Mouse (Mus musculus) MEL (cell line): ENCODE measurements around the gene Cep135. TPM values are rescaled to one million over a fixed set of nuclear protein-coding genes. Genes with fewer than 3 reads are reported as not detected.

ENCODE experiments used
- DNase-seq: peaks from one replicate; pipeline ENCODE4 v3.0.0; 2011; ENCODE audit warnings: low read depth, low spot score
- H3K27ac ChIP-seq: 2 replicates; pipeline ENCODE4 v1.5.1; 2012; ENCODE audit warnings: low read depth, mild to moderate bottlenecking, control low read depth, low read length, moderate library complexity; ENCODE audit not compliant: control insufficient read depth
- H3K27me3 ChIP-seq, 2 experiments: fragments of 150-350 bp in 1 of 2; sonication (generic) in 1 of 2; 2 replicates each; pipeline ENCODE4 v1.6.1; 2012; ENCODE audit warnings: low read length in 2 of 2, mild to moderate bottlenecking in 2 of 2, improper control_type of control experiment in 1 of 2, moderate library complexity in 1 of 2; ENCODE audit not compliant: insufficient read depth in 2 of 2, control insufficient read depth in 1 of 2
- H3K36me3 ChIP-seq, 2 experiments: 2 replicates each; pipeline ENCODE4 v1.6.1; 2012 to 2014; ENCODE audit warnings: low read length in 2 of 2, improper control_type of control experiment in 1 of 2, inconsistent platforms in 1 of 2, mild to moderate bottlenecking in 1 of 2; ENCODE audit not compliant: insufficient read depth in 2 of 2, control insufficient read depth in 1 of 2
- H3K4me1 ChIP-seq, 2 experiments: fragments of 150-350 bp in 1 of 2; sonication (generic) in 1 of 2; 2 replicates each; pipeline ENCODE4 v1.6.1; 2012; ENCODE audit warnings: low read length in 2 of 2, improper control_type of control experiment in 1 of 2, mild to moderate bottlenecking in 1 of 2; ENCODE audit not compliant: insufficient read depth in 2 of 2, control insufficient read depth in 1 of 2
- H3K4me3 ChIP-seq, 2 experiments: fragments of 150-350 bp in 1 of 2; sonication (generic) in 1 of 2; 2 replicates each; pipeline ENCODE4 v1.5.1; 2012; ENCODE audit warnings: low read depth in 2 of 2, low read length in 2 of 2, mild to moderate bottlenecking in 2 of 2, moderate library complexity in 2 of 2, control low read depth in 1 of 2, improper control_type of control experiment in 1 of 2; ENCODE audit not compliant: control insufficient read depth in 1 of 2, insufficient read depth in 1 of 2
- H3K79me2 ChIP-seq: 2 replicates; pipeline ENCODE4 v1.6.1; 2012; ENCODE audit warnings: mild to moderate bottlenecking, low read length, moderate library complexity; ENCODE audit not compliant: control insufficient read depth, poor library complexity, insufficient read depth
- H3K9ac ChIP-seq: 2 replicates; pipeline ENCODE4 v1.6.1; 2012; ENCODE audit warnings: low read depth, mild to moderate bottlenecking, control low read depth, low read length, moderate library complexity; ENCODE audit not compliant: control insufficient read depth, poor library complexity, severe bottlenecking
- H3K9me3 ChIP-seq: fragments of 150-350 bp; sonication (generic); replicated peaks from 2 replicates; pipeline ENCODE4 v1.6.1; 2012; ENCODE audit warnings: mild to moderate bottlenecking, low read length, improper control_type of control experiment, moderate library complexity; ENCODE audit not compliant: insufficient read depth
- BHLHE40 ChIP-seq: IDR thresholded peaks from 2 replicates; pipeline ENCODE4 v1.6.1; 2012; ENCODE audit warnings: low read depth, mild to moderate bottlenecking, inconsistent platforms, low read length, improper control_type of control experiment, borderline replicate concordance
- CHD1 ChIP-seq: IDR thresholded peaks from 2 replicates; pipeline ENCODE4 v1.6.1; 2012; ENCODE audit warnings: low read depth, mild to moderate bottlenecking, inconsistent platforms, low read length, improper control_type of control experiment
- CHD2 ChIP-seq: IDR thresholded peaks from 2 replicates; pipeline ENCODE4 v1.6.1; 2011; ENCODE audit warnings: low read length, improper control_type of control experiment
- CTCF ChIP-seq, 3 experiments: IDR thresholded peaks in 2 of 3; conservative IDR thresholded peaks in 1 of 3; 2 replicates each; pipeline ENCODE4 v1.5.1; 2011 to 2012; ENCODE audit warnings: low read length in 3 of 3, low read depth in 2 of 3, mild to moderate bottlenecking in 2 of 3, improper control_type of control experiment in 1 of 3, inconsistent platforms in 1 of 3, mixed read lengths in 1 of 3, moderate library complexity in 1 of 3; ENCODE audit not compliant: control insufficient read depth in 1 of 3, insufficient read depth in 1 of 3, poor library complexity in 1 of 3, severe bottlenecking in 1 of 3
- E2F4 ChIP-seq: IDR thresholded peaks from 2 replicates; pipeline ENCODE4 v1.6.1; 2011; ENCODE audit warnings: low read depth, low read length, improper control_type of control experiment, borderline replicate concordance
- EP300 ChIP-seq, 2 experiments: IDR thresholded peaks; 2 replicates each; pipeline ENCODE4 v1.6.1; 2011; ENCODE audit warnings: improper control_type of control experiment in 2 of 2, low read length in 2 of 2, low read depth in 1 of 2, mild to moderate bottlenecking in 1 of 2
- ETS1 ChIP-seq: IDR thresholded peaks from 2 replicates; pipeline ENCODE4 v1.6.1; 2012; ENCODE audit warnings: low read depth, mild to moderate bottlenecking, inconsistent platforms, low read length, improper control_type of control experiment, moderate library complexity
- GATA1 ChIP-seq: IDR thresholded peaks from 2 replicates; pipeline ENCODE4 v1.6.1; 2011; ENCODE audit warnings: low read depth, low read length, improper control_type of control experiment
- HCFC1 ChIP-seq: IDR thresholded peaks from 2 replicates; pipeline ENCODE4 v1.6.1; 2012; ENCODE audit warnings: low read depth, mild to moderate bottlenecking, inconsistent platforms, low read length, improper control_type of control experiment, moderate library complexity
- KAT2A ChIP-seq: conservative IDR thresholded peaks from 2 replicates; pipeline ENCODE4 v1.6.1; 2012; ENCODE audit warnings: low read depth, low read length, improper control_type of control experiment, inconsistent platforms
- MAFK ChIP-seq: IDR thresholded peaks from 2 replicates; pipeline ENCODE4 v1.6.1; 2011; ENCODE audit warnings: low read depth, mild to moderate bottlenecking, low read length, improper control_type of control experiment, borderline replicate concordance
- MAZ ChIP-seq: IDR thresholded peaks from 2 replicates; pipeline ENCODE4 v1.6.1; 2012; ENCODE audit warnings: low read depth, mild to moderate bottlenecking, inconsistent platforms, low read length, improper control_type of control experiment
- MYC ChIP-seq: IDR thresholded peaks from 2 replicates; pipeline ENCODE4 v1.6.1; 2011; ENCODE audit warnings: low read depth, mild to moderate bottlenecking, low read length, improper control_type of control experiment, moderate library complexity
- NELFE ChIP-seq: IDR thresholded peaks from 2 replicates; pipeline ENCODE4 v1.6.1; 2011; ENCODE audit warnings: low read depth, low read length, improper control_type of control experiment
- NRF1 ChIP-seq: IDR thresholded peaks from 2 replicates; pipeline ENCODE4 v1.6.1; 2014; ENCODE audit warnings: low read depth, mild to moderate bottlenecking, inconsistent platforms, low read length, improper control_type of control experiment, moderate library complexity; ENCODE audit not compliant: poor library complexity, insufficient read depth, severe bottlenecking
- POLR2A ChIP-seq, 2 experiments: IDR thresholded peaks; 2 replicates each; pipeline ENCODE4 v1.6.1; 2011 to 2012; ENCODE audit warnings: low read length in 2 of 2, mild to moderate bottlenecking in 2 of 2, control low read depth in 1 of 2, improper control_type of control experiment in 1 of 2, low read depth in 1 of 2, moderate library complexity in 1 of 2; ENCODE audit not compliant: control insufficient read depth in 1 of 2, insufficient read depth in 1 of 2, poor library complexity in 1 of 2
- POLR2AphosphoS2 ChIP-seq: IDR thresholded peaks from 2 replicates; pipeline ENCODE4 v1.6.1; 2011; ENCODE audit warnings: low read length, improper control_type of control experiment
- RCOR1 ChIP-seq: IDR thresholded peaks from 2 replicates; pipeline ENCODE4 v1.6.1; 2012; ENCODE audit warnings: low read depth, mild to moderate bottlenecking, inconsistent platforms, low read length, improper control_type of control experiment
- SIN3A ChIP-seq: IDR thresholded peaks from 2 replicates; pipeline ENCODE4 v1.6.1; 2012; ENCODE audit warnings: low read length, improper control_type of control experiment, inconsistent platforms
- SMC3 ChIP-seq: IDR thresholded peaks from 2 replicates; pipeline ENCODE4 v1.6.1; 2011; ENCODE audit warnings: low read depth, low read length, improper control_type of control experiment
- TAL1 ChIP-seq: IDR thresholded peaks from 2 replicates; pipeline ENCODE4 v1.6.1; 2012; ENCODE audit warnings: mild to moderate bottlenecking, inconsistent platforms, low read length, moderate library complexity, mixed read lengths
- TBP ChIP-seq: IDR thresholded peaks from 2 replicates; pipeline ENCODE4 v1.8.0; 2011; ENCODE audit warnings: low read depth, low read length, improper control_type of control experiment
- TCF12 ChIP-seq: IDR thresholded peaks from 2 replicates; pipeline ENCODE4 v1.6.1; 2014; ENCODE audit warnings: low read depth, mild to moderate bottlenecking, inconsistent platforms, low read length, improper control_type of control experiment, moderate library complexity
- UBTF ChIP-seq: IDR thresholded peaks from 2 replicates; pipeline ENCODE4 v1.6.1; 2012; ENCODE audit warnings: low read depth, mild to moderate bottlenecking, inconsistent platforms, low read length, improper control_type of control experiment, moderate library complexity, borderline replicate concordance; ENCODE audit not compliant: insufficient read depth
- USF1 ChIP-seq: IDR thresholded peaks from 2 replicates; pipeline ENCODE4 v1.6.1; 2014; ENCODE audit warnings: low read depth, mild to moderate bottlenecking, inconsistent platforms, low read length, improper control_type of control experiment, moderate library complexity
- USF2 ChIP-seq, 2 experiments: IDR thresholded peaks; 2 replicates each; pipeline ENCODE4 v1.6.1; 2011 to 2012; ENCODE audit warnings: improper control_type of control experiment in 2 of 2, low read length in 2 of 2, borderline replicate concordance in 1 of 2, inconsistent platforms in 1 of 2, low read depth in 1 of 2, mild to moderate bottlenecking in 1 of 2; ENCODE audit not compliant: insufficient read depth in 1 of 2
- ZKSCAN1 ChIP-seq: IDR thresholded peaks from 2 replicates; pipeline ENCODE4 v1.6.1; 2012; ENCODE audit warnings: low read depth, mild to moderate bottlenecking, inconsistent platforms, low read length, improper control_type of control experiment, moderate library complexity
- ZMIZ1 ChIP-seq: IDR thresholded peaks from 2 replicates; pipeline ENCODE4 v1.6.1; 2012; ENCODE audit warnings: low read depth, mild to moderate bottlenecking, inconsistent platforms, low read length, improper control_type of control experiment, moderate library complexity
- ZNF384 ChIP-seq: IDR thresholded peaks from 2 replicates; pipeline ENCODE4 v1.6.1; 2012; ENCODE audit warnings: low read depth, mild to moderate bottlenecking, inconsistent platforms, low read length, improper control_type of control experiment
- polyA plus RNA-seq, 2 experiments: library from polyadenylated mRNA; stranded (reverse) in 1 of 2; unstranded in 1 of 2; fragments of >175 nt in 1 of 2; fragments of >200 nt in 1 of 2; gene quantifications; 2 replicates each; pipeline versions ENCODE4 v1.2.1 to v1.2.4; 2012; ENCODE audit warnings: low replicate concordance in 2 of 2, low read depth in 1 of 2; ENCODE audit not compliant: insufficient read length in 2 of 2, insufficient read depth in 1 of 2, missing spikeins in 1 of 2
- total RNA-seq: library from RNA; depleted of rRNA; stranded (reverse); fragments of 300-350 nt; gene quantifications from 2 replicates; pipeline ENCODE4 v1.2.3, GENCODE M21; 2012

The Cep135 gene
- total and polyA plus RNA-seq, 3 experiments: 9.2 to 9.3 TPM; not detected in 1

DNA sequence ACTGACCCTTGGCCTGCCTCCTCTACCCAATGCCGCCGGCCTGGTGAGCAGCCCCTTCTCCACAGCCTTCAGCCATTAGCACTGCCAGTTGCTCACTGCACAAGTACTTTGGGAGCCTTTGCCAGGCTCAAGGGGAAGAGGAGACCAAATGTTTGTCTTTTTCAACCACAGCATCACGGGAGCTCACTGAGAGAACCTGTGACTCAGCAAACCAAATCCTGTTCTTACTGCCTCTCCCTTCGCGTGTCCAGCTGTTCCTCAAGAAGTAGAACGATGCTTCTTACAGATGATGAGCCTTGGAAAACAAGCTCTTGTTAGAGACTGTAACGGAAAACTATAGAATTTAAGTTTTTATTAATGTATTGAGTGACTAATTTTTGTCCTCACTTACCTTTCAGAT, 55.7 kb downstream of the Cep135 start:
- Histone ChIP-seq H3K9ac (no peak overlapping the region), H3K9me3 (no peaks in the 10 kb centered on the region), H3K36me3 (peaks cover 2 to 24% of the 10 kb centered on the region in 2 experiments; a peak in 2 of 4 replicates), H3K27me3 (no peaks in the 10 kb centered on the region), H3K4me1 (peaks cover 21 to 22% of the 10 kb centered on the region in 2 experiments), H3K4me3 (no peak overlapping the region), H3K27ac (no peak overlapping the region), H3K79me2 (no peaks in the 10 kb centered on the region)
- peak; percentile 48 for DNase-seq
- TF ChIP-seq NELFE (no peak), E2F4 (no peak), BHLHE40 (0 out of 2 replicates have a peak, but pooled peaks have one; percentile 5), USF1 (no peak), NRF1 (no peak), POLR2AphosphoS2 (no peak), TBP (no peak), MAFK (no peak), ZKSCAN1 (no peak)

DNA sequence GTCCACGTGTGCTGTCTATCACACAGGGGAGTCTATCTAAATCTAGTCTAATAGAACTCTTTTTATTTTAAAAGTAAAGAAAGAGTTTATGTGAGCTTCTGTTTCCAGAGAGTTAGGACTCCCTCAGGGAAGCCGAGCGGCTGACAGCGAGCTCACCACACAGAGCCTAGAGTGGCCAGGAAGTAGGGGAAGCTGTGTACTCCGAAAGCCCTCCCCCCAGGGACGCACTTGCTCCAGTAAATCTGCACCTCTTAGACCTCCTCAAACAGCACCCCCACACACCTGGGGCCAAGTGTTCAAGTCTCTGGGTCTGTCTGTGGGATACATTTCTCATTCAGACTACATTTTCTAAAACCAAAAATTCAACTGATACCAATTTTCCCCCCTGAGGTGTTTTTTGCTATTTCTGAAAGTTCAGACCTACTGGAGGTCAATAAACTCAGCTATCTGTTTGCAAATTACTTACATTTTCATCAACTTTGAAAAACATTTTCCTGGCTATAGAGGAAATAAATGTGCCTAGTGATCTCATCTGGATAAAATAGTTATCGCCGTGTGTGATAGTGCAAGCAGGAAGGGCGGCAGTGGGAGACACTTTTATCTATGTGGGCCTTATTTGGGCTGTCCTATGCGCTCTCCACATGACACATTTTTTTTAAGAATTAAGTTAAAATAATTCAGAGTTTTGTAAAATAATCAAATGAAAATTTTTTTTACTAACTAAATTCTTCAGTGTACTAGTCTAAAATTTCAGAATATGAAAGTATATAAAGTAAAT, 56.8 kb downstream of the Cep135 start:
- Histone ChIP-seq H3K9me3 (no peaks in the 10 kb centered on the region), H3K27me3 (no peaks in the 10 kb centered on the region), H3K4me1 (peaks cover 23 to 26% of the 10 kb centered on the region in 2 experiments), H3K27ac (peak overlapping the region; percentile 89), H3K9ac (peak overlapping the region; percentile 34), H3K79me2 (no peaks in the 10 kb centered on the region), H3K4me3 (peak overlapping the region in 1 of 2 experiments; percentile 33; a peak in 2 of 4 replicates), H3K36me3 (peaks cover 2 to 28% of the 10 kb centered on the region in 2 experiments; a peak in 2 of 4 replicates)
- DNase-seq: peak; percentile 67
- TF ChIP-seq BHLHE40 (no peak), ETS1 (peak; percentile 66; the same call in 1 of the 2 replicates), POLR2A (IDR thresholded peaks at IDR 0.05; ENCODE audit: control insufficient read depth in 1 of 2, insufficient read depth in 1 of 2, low read depth in 1 of 2, low read length in 2 of 2, poor library complexity in 1 of 2) (no peak), SMC3 (no peak), HCFC1 (no peak), NELFE (no peak), TAL1 (no peak), SIN3A (peak; percentile 51; the same call in 1 of the 2 replicates), MAFK (no peak), KAT2A (no peak), RCOR1 (peak; percentile 46), USF1 (peak; percentile 64; the same call in 1 of the 2 replicates), E2F4 (no peak), EP300 (IDR thresholded peaks at IDR 0.05; ENCODE audit: low read depth in 1 of 2, low read length in 2 of 2) (peak; percentile 80 to 81), CHD1 (no peak; the same call in 1 of the 2 replicates), MAZ (no peak), ZMIZ1 (no peak), GATA1 (peak; percentile 89), USF2 (IDR thresholded peaks at IDR 0.05; ENCODE audit: borderline replicate concordance in 1 of 2, insufficient read depth in 1 of 2, low read depth in 1 of 2, low read length in 2 of 2) (no peak), MYC (0 out of 2 replicates have a peak, but pooled peaks have one; percentile 45), CTCF (IDR thresholded peaks at IDR 0.05 in 2 of 3, conservative IDR thresholded peaks at IDR 0.05 in 1 of 3; ENCODE audit: control insufficient read depth in 1 of 3, insufficient read depth in 1 of 3, low read depth in 2 of 3, low read length in 3 of 3, poor library complexity in 1 of 3, severe bottlenecking in 1 of 3) (no peak), CHD2 (no peak), TCF12 (peak; percentile 71; the same call in 1 of the 2 replicates), UBTF (no peak), POLR2AphosphoS2 (no peak), ZNF384 (peak; percentile 77)
